Mouse (Mus musculus) thymus, adult 2 months (tissue): ENCODE results near the gene Nptxr. TPM values are rescaled to one million over a fixed set of nuclear protein-coding genes. Genes with fewer than 3 reads are reported as not detected.

ENCODE experiments used
- DNase-seq: peaks from one replicate; pipeline ENCODE4 v3.0.0; 2021
- H3K27ac ChIP-seq: fragments of 200-500 bp; 2 replicates; pipeline ENCODE4 v1.5.1; 2012; ENCODE audit warnings: low read length, control low read depth; ENCODE audit not compliant: control insufficient read depth, insufficient read depth
- H3K27me3 ChIP-seq: fragments of 200-500 bp; 2 replicates; pipeline ENCODE4 v1.6.1; 2012; ENCODE audit warnings: mild to moderate bottlenecking, low read length, moderate library complexity, mixed read lengths; ENCODE audit not compliant: control insufficient read depth, insufficient read depth
- H3K36me3 ChIP-seq: fragments of 200-500 bp; 2 replicates; pipeline ENCODE4 v1.6.1; 2012; ENCODE audit warnings: mild to moderate bottlenecking, low read length, moderate library complexity; ENCODE audit not compliant: control insufficient read depth, insufficient read depth
- H3K4me1 ChIP-seq: fragments of 200-500 bp; replicated peaks from 2 replicates; pipeline ENCODE4 v1.6.1; 2012; ENCODE audit warnings: low read length; ENCODE audit not compliant: control insufficient read depth, insufficient read depth
- H3K4me3 ChIP-seq: fragments of 200-500 bp; 2 replicates; pipeline ENCODE4 v1.5.1; 2012; ENCODE audit warnings: mild to moderate bottlenecking, low read length, control low read depth, moderate library complexity; ENCODE audit not compliant: control insufficient read depth, insufficient read depth
- CTCF ChIP-seq: fragments of 200-500 bp; IDR thresholded peaks from 2 replicates; pipeline ENCODE4 v1.5.1; 2012; ENCODE audit warnings: mild to moderate bottlenecking, control low read depth, low read length, moderate library complexity, borderline replicate concordance; ENCODE audit not compliant: control insufficient read depth, poor library complexity, insufficient read depth; ENCODE audit errors: extremely low read depth
- POLR2A ChIP-seq: fragments of 200-500 bp; IDR thresholded peaks from 2 replicates; pipeline ENCODE4 v1.6.1; 2012; ENCODE audit warnings: mild to moderate bottlenecking, low read length, control low read depth, moderate library complexity; ENCODE audit not compliant: control insufficient read depth, poor library complexity, insufficient read depth; ENCODE audit errors: extremely low read depth
- WGBS: fragments of 180-500 bp; shearing (Covaris S2); methylation state at CpG from one replicate; pipeline ENCODE4 v1.1.7; 2018; 5-methylcytosine and 5-hydroxymethylcytosine counted together
- polyA plus RNA-seq: library from polyadenylated mRNA; depleted of rRNA; stranded (reverse); fragments of >200 nt; gene quantifications from 2 replicates; pipeline ENCODE4 v1.2.3, GENCODE M21; 2012

The Nptxr gene
- polyA plus RNA-seq, 1 experiment = 1.2 TPM

DNA sequence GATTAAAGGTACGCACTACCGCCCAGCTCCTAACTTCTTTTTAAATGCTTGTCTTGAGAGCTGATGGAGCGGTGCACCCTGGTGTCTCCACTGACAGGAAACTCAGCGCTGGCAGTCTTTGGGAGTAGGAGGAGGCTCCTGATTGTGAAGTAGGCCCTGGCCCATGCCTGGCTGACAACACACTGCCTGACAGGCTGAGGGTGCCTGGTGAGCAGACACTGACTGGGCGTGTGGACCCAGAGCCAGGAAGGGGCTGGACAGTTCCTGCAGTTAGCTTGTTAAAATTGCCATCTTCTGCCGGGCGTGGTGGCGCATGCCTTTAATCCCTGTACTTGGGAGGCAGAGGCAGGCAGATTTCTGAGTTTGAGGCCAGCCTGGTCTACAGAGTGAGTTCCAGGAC lies 54.3 kb downstream of the Nptxr start:
- TF ChIP-seq CTCF = no peak
- no peak for TF ChIP-seq POLR2A
- Histone ChIP-seq H3K4me3 (no peak overlapping the region), H3K4me1 (peaks cover 24% of the 10 kb centered on the region), H3K27me3 (no peaks in the 10 kb centered on the region), H3K27ac (no peak overlapping the region), H3K36me3 (no peaks in the 10 kb centered on the region)
- DNase-seq = no peak
- WGBS = 95% methylated on average over 8 of the region's 8 CpGs

DNA sequence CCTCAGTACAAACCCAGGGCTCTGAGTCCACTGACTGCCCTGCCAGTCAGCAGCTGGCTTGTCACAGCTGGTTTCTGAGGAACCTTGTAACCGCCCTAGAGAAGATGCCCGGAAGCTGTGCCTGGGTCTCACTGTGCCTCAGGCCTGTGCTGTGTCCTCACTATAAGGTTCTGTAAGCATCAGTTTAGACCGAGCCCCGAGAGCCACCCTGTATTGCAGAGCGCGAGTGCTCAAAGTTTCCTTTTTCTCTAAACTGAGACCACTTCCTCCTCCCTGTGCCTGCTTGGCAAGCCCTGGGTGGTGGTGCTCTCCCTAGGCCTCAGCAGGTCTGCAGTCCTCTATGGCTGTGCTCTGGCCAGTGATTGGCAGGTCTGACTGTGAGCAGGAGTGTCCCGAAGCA lies 55.4 kb downstream of the Nptxr start:
- Histone ChIP-seq H3K4me1 (peaks cover 24% of the 10 kb centered on the region), H3K27ac (peak overlapping the region; percentile 22; the same call in 1 of the 2 replicates), H3K4me3 (no peak overlapping the region), H3K27me3 (no peaks in the 10 kb centered on the region), H3K36me3 (no peaks in the 10 kb centered on the region)
- TF ChIP-seq POLR2A (no peak), CTCF (no peak)
- peak; percentile 27 for DNase-seq
- 17% methylated on average over 7 of the region's 7 CpGs for WGBS

DNA sequence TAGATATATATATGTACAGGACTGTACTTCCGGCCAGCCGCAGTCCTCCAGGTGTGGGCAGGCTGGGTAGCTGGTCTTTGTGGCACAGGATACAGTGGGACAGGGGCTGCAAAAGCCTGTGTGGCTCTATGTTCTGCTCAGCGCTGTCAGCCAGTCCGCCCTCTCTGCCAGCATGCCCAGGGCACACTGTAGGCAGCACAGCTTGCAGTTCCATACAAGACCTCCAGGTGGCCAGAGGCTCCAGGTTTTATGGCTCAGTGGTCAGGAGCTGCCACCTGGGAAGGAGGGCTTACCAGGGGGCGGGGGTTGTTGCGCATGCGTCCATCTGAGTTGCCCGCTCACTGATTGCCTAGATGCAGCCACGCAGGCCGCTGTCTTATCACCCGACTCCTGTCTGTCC lies 56.6 kb downstream of the Nptxr start:
- Histone ChIP-seq H3K36me3 (no peaks in the 10 kb centered on the region), H3K27me3 (no peaks in the 10 kb centered on the region), H3K4me1 (peaks cover 24% of the 10 kb centered on the region), H3K27ac (no peak overlapping the region), H3K4me3 (no peak overlapping the region)
- no peak for TF ChIP-seq POLR2A
- 0 out of 2 replicates have a peak, but pooled peaks have one; percentile 13 for TF ChIP-seq CTCF
- DNase-seq = peak; percentile 39
- WGBS = 95% methylated on average over 11 of the region's 11 CpGs

DNA sequence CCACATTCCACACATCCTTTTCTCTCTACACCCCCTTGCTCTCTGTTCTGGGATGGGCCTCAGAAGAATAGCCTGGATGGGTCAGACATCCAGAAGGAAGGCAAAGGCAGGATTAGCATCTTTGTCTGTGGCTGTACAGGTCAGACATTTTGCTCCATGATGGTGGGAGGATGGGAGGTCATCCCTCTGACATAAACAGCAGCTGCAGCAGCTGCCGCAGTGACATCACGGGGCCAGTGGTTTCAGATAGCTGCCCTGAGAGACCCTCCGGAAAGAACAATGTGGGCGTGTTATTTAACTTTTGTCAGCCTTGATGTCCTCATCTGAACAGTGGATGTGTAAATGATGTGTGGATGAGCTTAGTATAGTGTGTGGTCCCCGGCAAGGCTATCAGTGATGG lies 58.7 kb downstream of the Nptxr start:
- no peaks in the 10 kb centered on the region for H3K27me3 ChIP-seq
- H3K27ac ChIP-seq = no peak overlapping the region
- WGBS = 98% methylated on average over 5 of the region's 5 CpGs
- no peak overlapping the region for H3K4me3 ChIP-seq
- DNase-seq = no peak
- no peaks in the 10 kb centered on the region for H3K36me3 ChIP-seq
- no peak for TF ChIP-seq POLR2A
- TF ChIP-seq CTCF = no peak
- peaks cover 22% of the 10 kb centered on the region for H3K4me1 ChIP-seq

DNA sequence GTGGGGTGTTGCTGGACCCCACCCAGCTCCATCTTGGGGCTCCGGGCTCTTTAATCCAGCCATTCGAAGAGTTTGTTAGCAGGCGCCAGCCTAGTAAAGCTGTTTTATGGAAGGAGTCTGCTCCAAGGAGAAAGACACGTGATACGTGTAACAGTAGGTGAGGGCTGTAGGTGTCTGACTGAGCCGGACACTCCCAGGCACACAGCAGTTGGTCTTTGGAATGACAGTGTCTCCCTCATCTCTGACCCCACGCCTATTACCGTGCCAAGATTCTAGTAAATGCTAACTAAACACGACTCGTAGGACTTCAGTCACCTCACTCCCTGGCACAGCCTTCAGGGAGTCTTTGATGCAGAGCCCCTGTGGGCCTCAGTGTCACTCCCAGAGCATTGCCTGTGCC lies 59.3 kb downstream of the Nptxr start:
- H3K27ac ChIP-seq = no peak overlapping the region
- peaks cover 25% of the 10 kb centered on the region for H3K4me1 ChIP-seq
- H3K27me3 ChIP-seq = no peaks in the 10 kb centered on the region
- no peaks in the 10 kb centered on the region for H3K36me3 ChIP-seq
- H3K4me3 ChIP-seq = no peak overlapping the region
- WGBS = 97% methylated on average over 10 of the region's 10 CpGs
- DNase-seq = no peak
- TF ChIP-seq CTCF (no peak), POLR2A (no peak)

DNA sequence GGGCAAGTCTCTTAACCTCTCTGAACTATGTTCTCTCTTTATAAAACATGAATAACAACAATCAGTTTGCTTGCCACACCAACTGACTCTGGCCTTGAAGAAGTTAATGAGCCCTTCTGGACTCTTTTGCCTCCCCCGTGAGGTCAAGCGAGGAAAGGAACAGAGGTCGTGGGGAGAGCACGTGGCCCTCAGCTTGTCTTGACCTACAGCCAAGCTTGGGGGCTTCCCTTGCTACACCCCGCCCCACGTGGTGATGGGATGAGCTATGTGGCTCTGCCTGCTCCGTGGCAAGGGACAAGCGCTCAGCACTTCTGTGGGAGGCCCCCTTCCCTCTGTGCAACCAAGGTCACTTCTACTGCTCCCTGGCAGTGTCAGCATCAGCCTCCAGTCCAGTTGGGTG lies 59.8 kb downstream of the Nptxr start:
- Histone ChIP-seq H3K36me3 (no peaks in the 10 kb centered on the region), H3K27me3 (no peaks in the 10 kb centered on the region), H3K27ac (no peak overlapping the region), H3K4me1 (peaks cover 29% of the 10 kb centered on the region), H3K4me3 (no peak overlapping the region)
- 87% methylated on average over 8 of the region's 8 CpGs for WGBS
- TF ChIP-seq CTCF = no peak
- no peak for TF ChIP-seq POLR2A
- DNase-seq = no peak

DNA sequence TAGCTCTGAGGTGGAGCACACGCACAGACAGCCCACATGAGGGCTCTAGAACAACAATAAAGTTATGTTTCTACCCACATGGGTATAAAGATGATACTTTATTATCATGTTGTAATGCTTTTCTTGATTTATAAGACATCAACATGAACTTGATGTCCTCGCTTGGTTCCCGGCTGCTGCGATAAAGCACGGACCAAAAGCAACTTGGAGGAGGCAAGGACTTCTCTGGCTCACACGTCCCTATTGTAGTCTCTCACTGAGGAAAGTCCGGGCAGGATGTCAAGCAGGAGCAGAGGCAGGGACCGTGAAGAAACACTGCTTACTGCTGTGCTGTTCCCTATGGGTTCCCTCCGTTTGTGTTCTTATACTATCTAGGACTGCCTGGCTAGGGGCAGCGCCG lies 60.6 kb downstream of the Nptxr start:
- no peak overlapping the region for H3K4me3 ChIP-seq
- H3K27ac ChIP-seq = no peak overlapping the region
- no peaks in the 10 kb centered on the region for H3K36me3 ChIP-seq
- 95% methylated on average over 11 of the region's 11 CpGs for WGBS
- DNase-seq = no peak
- TF ChIP-seq POLR2A (no peak), CTCF (no peak)
- no peaks in the 10 kb centered on the region for H3K27me3 ChIP-seq
- H3K4me1 ChIP-seq = peaks cover 26% of the 10 kb centered on the region

DNA sequence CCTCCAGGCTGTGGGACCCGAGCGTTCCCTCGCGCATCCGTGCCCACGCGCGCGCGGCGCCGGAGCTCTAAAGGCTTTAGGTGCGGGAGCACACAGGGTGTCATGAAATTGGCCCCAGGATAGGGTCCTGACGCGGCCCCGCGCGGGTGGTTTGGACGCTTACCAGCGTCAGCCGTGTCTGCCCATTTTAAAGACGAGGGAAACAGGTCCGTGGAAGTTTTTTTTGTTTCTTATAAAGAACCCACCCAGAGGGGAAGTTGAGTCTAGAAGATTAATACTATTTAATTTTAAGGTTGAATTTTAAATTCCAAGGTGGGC lies 61.9 kb downstream of the Nptxr start:
- WGBS = 0% methylated on average over 23 of the region's 23 CpGs
- H3K4me3 ChIP-seq = peak overlapping the region; percentile 96
- no peak for DNase-seq
- no peaks in the 10 kb centered on the region for H3K27me3 ChIP-seq
- TF ChIP-seq CTCF (no peak), POLR2A (no peak)
- peaks cover 28% of the 10 kb centered on the region for H3K4me1 ChIP-seq
- peaks cover 9% of the 10 kb centered on the region for H3K36me3 ChIP-seq
- H3K27ac ChIP-seq = no peak overlapping the region
